Mouse (Mus musculus): ENCODE data around the gene Fam131c.

Gene Fam131c

DNA sequence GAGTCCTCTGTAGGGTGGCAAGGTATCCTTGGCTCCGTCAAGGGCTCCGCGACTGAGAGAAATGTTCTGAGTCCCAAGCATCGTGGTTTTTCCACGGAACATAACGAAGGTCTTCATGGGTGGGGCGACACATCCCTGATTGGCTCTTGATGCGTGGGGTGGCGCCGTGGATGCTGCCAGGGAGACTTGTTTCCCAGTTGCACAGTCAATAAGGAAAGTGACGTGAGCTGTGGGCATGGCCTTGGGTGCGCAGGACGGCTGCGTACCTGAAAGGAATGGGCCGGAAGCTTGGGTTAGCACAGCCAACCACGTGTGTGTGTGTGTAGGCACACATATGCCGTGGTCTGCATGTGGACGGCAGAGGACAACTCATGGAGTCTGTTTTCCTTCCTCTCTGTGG, 65.2 kb downstream of the Fam131c start:
- no peak for DNase-seq (ENCODE audit: low read depth in 2 of 2, low spot score in 2 of 2)

All from CD8-positive naive resting alpha-beta T cell, adult 2 months (primary cell).